Mouse (Mus musculus) hindbrain, postnatal 0 days (tissue): ENCODE results near the gene Nrbp1. TPM values are rescaled to one million over a fixed set of nuclear protein-coding genes. Genes with fewer than 3 reads are reported as not detected.
"Not testable (repeated sequence)": the region's sequence is repeated elsewhere in the genome, so short reads cannot be mapped to it uniquely, and the experiment has no call there.

ENCODE experiments used
- ATAC-seq: fragments of 200-750 bp; cut with Nextera tagmentation; 2 replicates; pipeline ENCODE4 v1.8.0; 2017; ENCODE audit warnings: mild to moderate bottlenecking, moderate TSS enrichment, moderate library complexity
- DNase-seq: peaks from one replicate; pipeline ENCODE4 v3.0.0-alpha.2; 2015; ENCODE audit warnings: low spot score
- H3K27ac ChIP-seq: fragments of 300-500 bp; sonication (generic); 2 replicates; pipeline ENCODE4 v1.5.1; 2014; ENCODE audit warnings: mild to moderate bottlenecking
- H3K27me3 ChIP-seq: fragments of 300-500 bp; sonication (generic); 2 replicates; pipeline ENCODE4 v1.6.1; 2014; ENCODE audit warnings: low read length, mixed read lengths; ENCODE audit not compliant: insufficient read depth
- H3K36me3 ChIP-seq: fragments of 300-500 bp; sonication (generic); 2 replicates; pipeline ENCODE4 v1.6.1; 2014; ENCODE audit warnings: low read length, mixed read lengths; ENCODE audit not compliant: insufficient read depth
- H3K4me1 ChIP-seq: fragments of 300-500 bp; sonication (generic); 2 replicates; pipeline ENCODE4 v1.6.1; 2014; ENCODE audit warnings: antibody characterized with exemption, low read length, mixed read lengths; ENCODE audit not compliant: insufficient read depth
- H3K4me2 ChIP-seq: fragments of 300-500 bp; sonication (generic); 2 replicates; pipeline ENCODE4 v1.6.1; 2014; ENCODE audit warnings: low read depth, mild to moderate bottlenecking, low read length, moderate library complexity, mixed read lengths
- H3K4me3 ChIP-seq: fragments of 300-500 bp; sonication (generic); 2 replicates; pipeline ENCODE4 v1.5.1; 2014; ENCODE audit warnings: low read length
- H3K9ac ChIP-seq: fragments of 300-500 bp; sonication (generic); replicated peaks from 2 replicates; pipeline ENCODE4 v1.6.1; 2014; ENCODE audit warnings: mild to moderate bottlenecking, low read length, moderate library complexity, mixed read lengths
- H3K9me3 ChIP-seq: fragments of 300-500 bp; sonication (generic); 2 replicates; pipeline ENCODE4 v1.6.1; 2016; ENCODE audit warnings: low read length, mixed read lengths
- CTCF ChIP-seq: IDR thresholded peaks from 2 replicates; pipeline ENCODE4 v1.5.1; 2016; ENCODE audit warnings: antibody characterized with exemption, control low read depth, low read depth
- WGBS: fragments of 180-500 bp; shearing (Covaris S2); extraction: QIAGEN DNeasy Blood & Tissue Kit; methylation state at CpG from one replicate; pipeline ENCODE4 v1.1.7; 2014; 5-methylcytosine and 5-hydroxymethylcytosine counted together
- polyA plus RNA-seq: library from polyadenylated mRNA; unstranded; fragments of >200 nt; fragmentation: Nextera tagmentation; extraction: Ambion mirVana; gene quantifications from 2 replicates; pipeline ENCODE4 v1.2.1, GENCODE M21; 2015
- total RNA-seq: library from RNA; depleted of rRNA; stranded (reverse); fragments of >200 nt; gene quantifications from 2 replicates; pipeline ENCODE4 v1.2.3, GENCODE M21; 2014

The Nrbp1 gene
- total and polyA plus RNA-seq, 2 experiments from 2014 or later: 124 to 134 TPM

GRCm38 (mm10) chr5:31200327-31200768 is 40.3 kb upstream of the Nrbp1 start:
- no peaks in the 10 kb centered on the region for H3K27me3 ChIP-seq
- no peak overlapping the region for H3K27ac ChIP-seq
- no peak for ATAC-seq
- WGBS: 89% methylated on average over 27 of the region's 27 CpGs
- DNase-seq: no peak
- peaks cover 5% of the 10 kb centered on the region; the same call in 1 of the 2 replicates for H3K4me1 ChIP-seq
- no peak overlapping the region for H3K4me3 ChIP-seq
- H3K9me3 ChIP-seq: peaks cover 5% of the 10 kb centered on the region; the same call in 1 of the 2 replicates
- no peak overlapping the region for H3K4me2 ChIP-seq
- H3K36me3 ChIP-seq: peaks cover 69% of the 10 kb centered on the region
- TF ChIP-seq CTCF: no peak
- H3K9ac ChIP-seq: no peak overlapping the region

GRCm38 (mm10) chr5:31201042-31201741 is 39.5 kb upstream of the Nrbp1 start:
- peak overlapping the region; percentile 68 for H3K4me3 ChIP-seq
- ATAC-seq (no peak), DNase-seq (no peak)
- H3K4me2 ChIP-seq: peak overlapping the region; percentile 87
- peak overlapping the region; percentile 82 for H3K27ac ChIP-seq
- H3K9me3 ChIP-seq: peaks cover 5% of the 10 kb centered on the region; the same call in 1 of the 2 replicates
- H3K9ac ChIP-seq: peak overlapping the region; percentile 83
- H3K36me3 ChIP-seq: peaks cover 69% of the 10 kb centered on the region
- no peaks in the 10 kb centered on the region for H3K27me3 ChIP-seq
- no peak for TF ChIP-seq CTCF
- H3K4me1 ChIP-seq: peaks cover 5% of the 10 kb centered on the region; the same call in 1 of the 2 replicates
- 17% methylated on average over 13 of the region's 13 CpGs for WGBS

- WGBS: under 1% methylated on average over 49 of the region's 53 CpGs
- Histone ChIP-seq H3K4me3 (peak within 1 kb of the TSS; percentile 68), H3K27ac (peak within 1 kb of the TSS; percentile 82), H3K9me3 (peaks cover 5% of the 10 kb centered on the region; the same call in 1 of the 2 replicates), H3K4me1 (peaks cover 5% of the 10 kb centered on the region; the same call in 1 of the 2 replicates), H3K36me3 (peaks cover 65% of the 10 kb centered on the region), H3K9ac (peak within 1 kb of the TSS; percentile 83), H3K27me3 (no peaks in the 10 kb centered on the region), H3K4me2 (peak within 1 kb of the TSS; percentile 87)
- DNase-seq: peak; percentile 99
- peak; percentile 18; the same call in 1 of the 2 replicates for TF ChIP-seq CTCF
- ATAC-seq: peak; percentile 98
Observed at GRCm38 (mm10) chr5:31201742-31202590, 38.7 kb upstream of the Nrbp1 start, which contains the start of gene Zfp513. Gene Zfp513 (minus strand): TSS chr5:31202303.

GRCm38 (mm10) chr5:31202933-31203332 is 37.7 kb upstream of the Nrbp1 start:
- peak overlapping the region; percentile 64 for H3K27ac ChIP-seq
- H3K9ac ChIP-seq: no peak overlapping the region
- DNase-seq (no peak), ATAC-seq (no peak)
- no peak overlapping the region for H3K4me3 ChIP-seq
- no peaks in the 10 kb centered on the region for H3K27me3 ChIP-seq
- TF ChIP-seq CTCF: no peak
- peaks cover 5% of the 10 kb centered on the region; the same call in 1 of the 2 replicates for H3K9me3 ChIP-seq
- H3K36me3 ChIP-seq: peaks cover 55% of the 10 kb centered on the region
- 80% methylated on average over 7 of the region's 7 CpGs for WGBS
- peaks cover 5% of the 10 kb centered on the region; the same call in 1 of the 2 replicates for H3K4me1 ChIP-seq
- peak overlapping the region; percentile 50 for H3K4me2 ChIP-seq

GRCm38 (mm10) chr5:31203866-31204265 is 36.8 kb upstream of the Nrbp1 start:
- no peak overlapping the region for H3K4me2 ChIP-seq
- peaks cover 46% of the 10 kb centered on the region for H3K36me3 ChIP-seq
- H3K27me3 ChIP-seq: no peaks in the 10 kb centered on the region
- no peak overlapping the region for H3K27ac ChIP-seq
- H3K4me3 ChIP-seq: no peak overlapping the region
- ATAC-seq: no peak
- 91% methylated on average over 2 of the region's 2 CpGs for WGBS
- no peak overlapping the region for H3K9ac ChIP-seq
- H3K9me3 ChIP-seq: peaks cover 5% of the 10 kb centered on the region; the same call in 1 of the 2 replicates
- peaks cover 5% of the 10 kb centered on the region; the same call in 1 of the 2 replicates for H3K4me1 ChIP-seq
- TF ChIP-seq CTCF: no peak
- DNase-seq: no peak

GRCm38 (mm10) chr5:31204421-31204820 is 36.2 kb upstream of the Nrbp1 start:
- 96% methylated on average over 6 of the region's 6 CpGs for WGBS
- Histone ChIP-seq H3K27me3 (no peaks in the 10 kb centered on the region), H3K4me1 (peaks cover 5% of the 10 kb centered on the region; the same call in 1 of the 2 replicates), H3K4me3 (no peak overlapping the region), H3K9me3 (peaks cover 5% of the 10 kb centered on the region; the same call in 1 of the 2 replicates), H3K4me2 (no peak overlapping the region), H3K36me3 (peaks cover 41% of the 10 kb centered on the region), H3K27ac (no peak overlapping the region), H3K9ac (no peak overlapping the region)
- no peak for ATAC-seq
- no peak for TF ChIP-seq CTCF
- DNase-seq: no peak

GRCm38 (mm10) chr5:31216554-31216953 is 24.1 kb upstream of the Nrbp1 start:
- not testable (repeated sequence) for H3K9ac ChIP-seq, H3K4me2 ChIP-seq, H3K36me3 ChIP-seq, H3K9me3 ChIP-seq, H3K4me1 ChIP-seq, ATAC-seq, DNase-seq, H3K27ac ChIP-seq, H3K4me3 ChIP-seq, H3K27me3 ChIP-seq
- 95% methylated on average over 6 of the region's 6 CpGs for WGBS
